ENCODE assay signal across 10 mouse cellular contexts in the genomic region with DNA sequence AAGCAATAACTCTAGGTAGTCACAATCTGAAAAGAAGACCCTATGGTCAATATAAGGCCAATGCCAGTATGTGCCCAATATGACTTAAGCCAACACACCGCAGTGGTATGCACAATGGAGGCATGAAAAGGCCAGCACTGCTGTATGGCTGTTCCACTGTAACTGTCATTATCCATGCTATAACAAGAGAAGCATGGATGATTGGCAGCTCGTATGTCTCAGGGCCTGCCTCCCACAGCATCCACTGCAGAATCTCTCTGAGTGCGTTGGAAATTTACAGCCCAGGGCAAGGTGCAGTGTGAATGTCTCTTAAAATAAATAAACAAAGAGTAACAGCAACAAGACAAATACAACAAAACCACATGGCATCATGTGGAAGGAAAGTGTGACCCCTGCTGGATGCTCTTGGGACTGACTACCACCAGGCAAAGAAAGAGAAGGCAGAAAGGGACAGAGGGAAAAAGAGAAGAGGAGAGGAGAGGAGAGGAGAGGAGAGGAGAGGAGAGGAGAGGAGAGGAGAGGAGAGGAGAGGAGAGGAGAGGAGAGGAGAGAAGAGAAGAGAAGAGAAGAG. TPM values are rescaled to one million over a fixed set of nuclear protein-coding genes. Genes with fewer than 3 reads are reported as not detected.
DNase-seq lines count a peak whose midpoint lies in the region; ATAC-seq and TF ChIP-seq lines count a peak whose summit lies in the region.
"Had no signal": no experiment of that assay in that cellular context is flagged by ENCODE, and none has a peak within 500 bp of the region (broad histone marks: within the 10 kb centered on the region; RNA-seq: fewer than 3 reads in every experiment).

No protein-coding gene starts in this region.

- no peaks in the 10 kb centered on the region for H3K4me1 ChIP-seq in heart, postnatal 0 days (ENCODE audit: control insufficient read depth, insufficient read depth)
- H3K4me1 ChIP-seq in heart, embryonic 10.5 days: peaks cover 9% of the 10 kb centered on the region; the same call in 1 of the 2 replicates
- H3K4me1 ChIP-seq in ES-Bruce4 (ENCODE audit: control insufficient read depth, insufficient read depth, low read length): no peaks in the 10 kb centered on the region
- H3K4me1 ChIP-seq in midbrain, embryonic 16.5 days (ENCODE audit: control insufficient read depth, insufficient read depth, low read length): peaks cover 9% of the 10 kb centered on the region

- TF ChIP-seq CTCF in heart, postnatal 0 days (IDR thresholded peaks at IDR 0.05; ENCODE audit: low read depth): peak; percentile 81
- TF ChIP-seq CTCF in ES-Bruce4 (IDR thresholded peaks at IDR 0.05; ENCODE audit: low read depth, low read length): peak; percentile 13

- 0 out of 2 replicates have a peak, but pooled peaks cover 5% of the 10 kb centered on the region for H3K27me3 ChIP-seq in heart, postnatal 0 days (ENCODE audit: control insufficient read depth, insufficient read depth, low read length)
- peaks cover 16% of the 10 kb centered on the region; the same call in 1 of the 2 replicates for H3K27me3 ChIP-seq in heart, embryonic 10.5 days (ENCODE audit: insufficient read depth, poor library complexity, severe bottlenecking)
- H3K27me3 ChIP-seq in ES-Bruce4 (ENCODE audit: control insufficient read depth, insufficient read depth, low read length, poor library complexity, severe bottlenecking): no peaks in the 10 kb centered on the region
- H3K27me3 ChIP-seq in midbrain, embryonic 16.5 days (ENCODE audit: control insufficient read depth, insufficient read depth, low read depth, low read length): no peaks in the 10 kb centered on the region

- TF ChIP-seq POLR2A in ES-Bruce4 (IDR thresholded peaks at IDR 0.05; ENCODE audit: insufficient read depth, low read length): no peak

- no peak overlapping the region for H3K4me3 ChIP-seq in heart, postnatal 0 days (ENCODE audit: low read depth, low read length)
- no peak overlapping the region for H3K4me3 ChIP-seq in heart, embryonic 10.5 days
- no peak overlapping the region for H3K4me3 ChIP-seq in ES-Bruce4 (ENCODE audit: low read depth, low read length)
- H3K4me3 ChIP-seq in midbrain, embryonic 16.5 days (ENCODE audit: low read depth, low read length): no peak overlapping the region

- ATAC-seq in heart, postnatal 0 days (ENCODE audit: insufficient read depth, low read depth): no peak
- ATAC-seq in midbrain, embryonic 16.5 days: peak; percentile 58

- H3K4me2 ChIP-seq in heart, postnatal 0 days (ENCODE audit: low read depth, low read length): no peak overlapping the region
- peak overlapping the region; percentile 52 for H3K4me2 ChIP-seq in midbrain, embryonic 16.5 days (ENCODE audit: low read length)

- H3K27ac ChIP-seq in heart, postnatal 0 days (ENCODE audit: low read depth): no peak overlapping the region
- no peak overlapping the region for H3K27ac ChIP-seq in heart, embryonic 10.5 days
- H3K27ac ChIP-seq in ES-Bruce4 (ENCODE audit: insufficient read depth, low read length): no peak overlapping the region
- peak overlapping the region; percentile 47; the same call in 1 of the 2 replicates for H3K27ac ChIP-seq in midbrain, embryonic 16.5 days (ENCODE audit: low read length)

- WGBS in heart, postnatal 0 days: 39% methylated on average over 3 of the region's 3 CpGs
- WGBS in heart, embryonic 10.5 days: 46% methylated on average over 3 of the region's 3 CpGs
- 44% methylated on average over 3 of the region's 3 CpGs for WGBS in midbrain, embryonic 16.5 days

- H3K36me3 ChIP-seq in heart, postnatal 0 days (replicated peaks; ENCODE audit: control insufficient read depth, insufficient read depth, low read length): no peaks in the 10 kb centered on the region
- no peaks in the 10 kb centered on the region for H3K36me3 ChIP-seq in heart, embryonic 10.5 days
- no peaks in the 10 kb centered on the region for H3K36me3 ChIP-seq in ES-Bruce4 (ENCODE audit: control insufficient read depth, insufficient read depth, low read length, poor library complexity, severe bottlenecking)
- H3K36me3 ChIP-seq in midbrain, embryonic 16.5 days (ENCODE audit: control insufficient read depth, insufficient read depth, low read length): no peaks in the 10 kb centered on the region

- peak; percentile 21 for DNase-seq in heart, postnatal 0 days (ENCODE audit: low spot score)
- no peak for DNase-seq in heart, embryonic 10.5 days (ENCODE audit: low spot score)
- peak; percentile 28 for DNase-seq in cerebellum, adult 8-10 months
- DNase-seq in forelimb bud, embryonic 11.5 days (ENCODE audit: low read depth, low spot score): peak; percentile 69
- DNase-seq in layer of hippocampus, postnatal 14 days (ENCODE audit: low spot score in 2 of 2): peak; percentile 80
- peak; percentile 32 for DNase-seq in thymus, postnatal 14 days

- no peak for TF ChIP-seq EP300 in heart, postnatal 0 days (IDR thresholded peaks at IDR 0.05; ENCODE audit: low read depth)
- no peak for TF ChIP-seq EP300 in ES-Bruce4 (IDR thresholded peaks at IDR 0.05; ENCODE audit: insufficient read depth, low read depth, low read length)

- H3K9ac ChIP-seq in heart, postnatal 0 days (replicated peaks; ENCODE audit: low read depth, low read length): no peak overlapping the region
- no peak overlapping the region for H3K9ac ChIP-seq in ES-Bruce4 (ENCODE audit: low read depth, poor library complexity, severe bottlenecking)
- H3K9ac ChIP-seq in midbrain, embryonic 16.5 days (ENCODE audit: low read depth, low read length): no peak overlapping the region

- H3K9me3 ChIP-seq in heart, postnatal 0 days (replicated peaks; ENCODE audit: control insufficient read depth, low read length): no peaks in the 10 kb centered on the region
- no peaks in the 10 kb centered on the region for H3K9me3 ChIP-seq in heart, embryonic 10.5 days
- no peaks in the 10 kb centered on the region for H3K9me3 ChIP-seq in ES-Bruce4 (replicated peaks; ENCODE audit: control insufficient read depth, insufficient read depth, low read length, poor library complexity, severe bottlenecking)
- no peaks in the 10 kb centered on the region for H3K9me3 ChIP-seq in midbrain, embryonic 16.5 days (replicated peaks; ENCODE audit: control insufficient read depth, low read length, poor library complexity, severe bottlenecking)

RNA-seq across cellular contexts. Expression of a gene that starts 54.7 kb away (rescaled TPM):
- not detected in 2 replicates for total RNA-seq in heart, postnatal 0 days (2014; rRNA removed; ENCODE audit: low replicate concordance)
- not detected in 2 replicates for polyA plus RNA-seq in heart, postnatal 0 days (2015; fragmentation: Nextera tagmentation; extraction: Ambion mirVana)
- 0.83 and 2.0 TPM in 2 replicates for polyA plus RNA-seq in heart, embryonic 10.5 days (2016; fragmentation: Nextera tagmentation; extraction: Ambion mirVana)
- not detected in 2 replicates for polyA plus RNA-seq in ES-Bruce4 (2011; ENCODE audit: insufficient read depth, insufficient read length, low read depth, missing spikeins)
- not detected for total RNA-seq in layer of hippocampus, postnatal 14 days (2021)
- not detected in 2 replicates for polyA plus RNA-seq in midbrain, embryonic 16.5 days (2015; fragmentation: Nextera tagmentation; extraction: Ambion mirVana)
- polyA plus RNA-seq: large intestine, adult 2 months; stomach, embryonic 14.5 days had no signal
